Mouse (Mus musculus): ENCODE results near the gene Col9a1. TPM values are rescaled to one million over a fixed set of nuclear protein-coding genes. Genes with fewer than 3 reads are reported as not detected.
A peak's percentile ranks its signal among the peaks of the same experiment; 100 is the strongest.

The Col9a1 gene
- not detected in 2 replicates for total RNA-seq (2014; fragmentation: Nextera tagmentation)
- not detected in 2 replicates for total RNA-seq (2017)

- no peak for ATAC-seq (replicated peaks; ENCODE audit: poor library complexity, severe bottlenecking)
Measured at GRCm38 (mm10) chr1:24177224-24177851, at the start of gene Col9a1. TSS of gene Col9a1 (plus strand) at chr1:24177610.

GRCm38 (mm10) chr1:24127866-24128265 is 49.5 kb upstream of the Col9a1 start:
- ATAC-seq (replicated peaks; ENCODE audit: poor library complexity, severe bottlenecking) = no peak

GRCm38 (mm10) chr1:24133853-24134252 is 43.6 kb upstream of the Col9a1 start:
- ATAC-seq (replicated peaks; ENCODE audit: poor library complexity, severe bottlenecking) = no peak

GRCm38 (mm10) chr1:24134792-24135191 is 42.6 kb upstream of the Col9a1 start:
- ATAC-seq (replicated peaks; ENCODE audit: poor library complexity, severe bottlenecking) = peak; percentile 69

- ATAC-seq (replicated peaks; ENCODE audit: poor library complexity, severe bottlenecking) = peak; percentile 82
Measured at GRCm38 (mm10) chr1:24137133-24137532, 40.3 kb upstream of the Col9a1 start.

- no peak for ATAC-seq (replicated peaks; ENCODE audit: poor library complexity, severe bottlenecking)
Measured at GRCm38 (mm10) chr1:24140555-24140954, 36.9 kb upstream of the Col9a1 start.

GRCm38 (mm10) chr1:24143504-24143903 is 33.9 kb upstream of the Col9a1 start:
- no peak for ATAC-seq (replicated peaks; ENCODE audit: poor library complexity, severe bottlenecking)

- no peak for ATAC-seq (replicated peaks; ENCODE audit: poor library complexity, severe bottlenecking)
Measured at GRCm38 (mm10) chr1:24157751-24158150, 19.7 kb upstream of the Col9a1 start.

- no peak for ATAC-seq (replicated peaks; ENCODE audit: poor library complexity, severe bottlenecking)
Measured at GRCm38 (mm10) chr1:24169410-24169809, 8.0 kb upstream of the Col9a1 start.

GRCm38 (mm10) chr1:24171205-24171866 is 6.1 kb upstream of the Col9a1 start:
- peak; percentile 66; the same call in 1 of the 2 replicates for ATAC-seq (replicated peaks; ENCODE audit: poor library complexity, severe bottlenecking)

- ATAC-seq (replicated peaks; ENCODE audit: poor library complexity, severe bottlenecking) = no peak
Measured at GRCm38 (mm10) chr1:24171898-24172297, 5.5 kb upstream of the Col9a1 start.

GRCm38 (mm10) chr1:24172656-24173055 is 4.8 kb upstream of the Col9a1 start:
- no peak for ATAC-seq (replicated peaks; ENCODE audit: poor library complexity, severe bottlenecking)

- no peak for ATAC-seq (replicated peaks; ENCODE audit: poor library complexity, severe bottlenecking)
Measured at GRCm38 (mm10) chr1:24175761-24176160, 1.6 kb upstream of the Col9a1 start.

GRCm38 (mm10) chr1:24179856-24180255 is 2.4 kb downstream of the Col9a1 start:
- no peak for ATAC-seq (replicated peaks; ENCODE audit: poor library complexity, severe bottlenecking)

GRCm38 (mm10) chr1:24184981-24185380 is 7.6 kb downstream of the Col9a1 start:
- no peak for ATAC-seq (replicated peaks; ENCODE audit: poor library complexity, severe bottlenecking)

GRCm38 (mm10) chr1:24186964-24187363 is 9.6 kb downstream of the Col9a1 start:
- no peak for ATAC-seq (replicated peaks; ENCODE audit: poor library complexity, severe bottlenecking)

- no peak for ATAC-seq (replicated peaks; ENCODE audit: poor library complexity, severe bottlenecking)
Measured at GRCm38 (mm10) chr1:24191668-24192067, 14.3 kb downstream of the Col9a1 start.

- ATAC-seq (replicated peaks; ENCODE audit: poor library complexity, severe bottlenecking) = no peak
Measured at GRCm38 (mm10) chr1:24194111-24194510, 16.7 kb downstream of the Col9a1 start.

GRCm38 (mm10) chr1:24195070-24195840 is 17.8 kb downstream of the Col9a1 start:
- ATAC-seq (replicated peaks; ENCODE audit: poor library complexity, severe bottlenecking) = no peak

GRCm38 (mm10) chr1:24195951-24196517 is 18.6 kb downstream of the Col9a1 start:
- ATAC-seq (replicated peaks; ENCODE audit: poor library complexity, severe bottlenecking) = no peak

All from granulocyte monocyte progenitor cell, adult 5-6 weeks (primary cell).